Mouse (Mus musculus): Measurements from ENCODE around the gene Nmral1.
"Not testable (repeated sequence)": the region's sequence is repeated elsewhere in the genome, so short reads cannot be mapped to it uniquely, and the experiment has no call there.

DNA sequence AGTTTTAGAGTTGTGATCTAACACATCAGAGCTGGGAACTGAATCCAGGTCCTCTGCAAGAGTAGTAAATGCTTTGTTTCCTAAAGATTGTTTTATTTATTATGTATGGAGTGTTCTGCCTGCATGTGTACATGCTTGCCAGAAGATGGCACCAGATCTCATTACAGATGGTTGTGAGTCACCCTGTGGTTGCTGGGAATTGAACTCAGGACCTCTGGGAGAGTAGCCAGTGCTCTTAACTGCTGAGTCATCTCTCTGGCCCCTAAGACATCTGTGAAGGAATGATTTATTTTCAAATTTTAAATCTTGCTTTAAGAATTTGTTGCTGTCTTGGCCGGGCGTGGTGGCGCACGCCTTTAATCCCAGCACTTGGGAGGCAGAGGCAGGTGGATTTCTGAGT, 29.8 kb downstream of the Nmral1 start:
- not testable (repeated sequence) for TF ChIP-seq CTCF (IDR thresholded peaks at IDR 0.05; ENCODE audit: borderline replicate concordance, insufficient read depth, low read length); POLR2A (IDR thresholded peaks at IDR 0.05; ENCODE audit: low read depth, low read length)
